Mouse (Mus musculus) retina, postnatal 1 day (tissue): ENCODE results near the gene Rnase9.
A peak's percentile ranks its signal among the peaks of the same experiment; 100 is the strongest.
"Not testable (repeated sequence)": the region's sequence is repeated elsewhere in the genome, so short reads cannot be mapped to it uniquely, and the experiment has no call there.

Experiments
- DNase-seq: peaks from one replicate; pipeline ENCODE4 v3.0.0-alpha.2; 2012

The Rnase9 gene

GRCm38 (mm10) chr14:51047846-51048245 lies 6.2 kb upstream of the Rnase9 start:
- no peak for DNase-seq

GRCm38 (mm10) chr14:51036214-51036613 lies 5.5 kb downstream of the Rnase9 start:
- no peak for DNase-seq

GRCm38 (mm10) chr14:51035206-51035605 lies 6.5 kb downstream of the Rnase9 start:
- DNase-seq: no peak

GRCm38 (mm10) chr14:51027387-51028155 lies 14.1 kb downstream of the Rnase9 start:
- no peak for DNase-seq

DNA sequence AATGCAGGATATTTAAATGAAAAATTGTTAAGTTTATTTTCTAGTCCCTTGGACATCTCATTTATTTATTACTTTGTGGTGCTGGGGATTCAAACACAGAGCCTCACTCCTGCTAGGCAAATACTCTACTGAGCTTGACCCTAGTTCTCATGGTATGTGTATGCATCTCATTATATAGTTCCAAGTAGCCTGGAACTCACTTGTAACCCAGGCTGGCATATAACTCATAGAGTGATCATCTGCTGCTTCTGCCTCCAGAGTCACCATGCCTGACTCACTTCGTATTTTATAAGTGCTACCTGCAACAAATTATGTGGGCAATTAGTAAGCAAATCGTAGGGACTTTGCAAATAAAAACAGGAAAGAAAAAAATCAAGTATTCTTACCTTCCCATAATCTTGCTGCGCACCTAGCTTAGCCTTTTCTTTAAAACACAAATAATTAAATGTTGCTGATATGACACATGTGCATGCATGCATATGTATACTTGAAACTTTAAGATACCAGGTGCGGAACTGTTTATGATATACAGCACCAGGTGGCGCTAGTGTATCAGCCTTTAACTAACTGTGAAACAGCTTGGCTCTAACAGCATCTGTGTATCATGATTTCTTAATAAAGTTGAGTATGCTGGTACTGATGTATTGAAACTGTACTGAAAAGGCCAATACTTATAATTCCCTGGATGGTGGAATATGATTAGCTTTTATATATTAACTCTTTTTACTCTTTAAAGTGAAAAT lies 15.1 kb downstream of the Rnase9 start:
- DNase-seq: peak; percentile 81

- peak; percentile 75 for DNase-seq
Observed at GRCm38 (mm10) chr14:51024820-51025219, 16.8 kb downstream of the Rnase9 start.

- no peak for DNase-seq
Observed at GRCm38 (mm10) chr14:51023457-51023856, 18.2 kb downstream of the Rnase9 start.

GRCm38 (mm10) chr14:51017256-51017655 lies 24.4 kb downstream of the Rnase9 start:
- DNase-seq: no peak

DNA sequence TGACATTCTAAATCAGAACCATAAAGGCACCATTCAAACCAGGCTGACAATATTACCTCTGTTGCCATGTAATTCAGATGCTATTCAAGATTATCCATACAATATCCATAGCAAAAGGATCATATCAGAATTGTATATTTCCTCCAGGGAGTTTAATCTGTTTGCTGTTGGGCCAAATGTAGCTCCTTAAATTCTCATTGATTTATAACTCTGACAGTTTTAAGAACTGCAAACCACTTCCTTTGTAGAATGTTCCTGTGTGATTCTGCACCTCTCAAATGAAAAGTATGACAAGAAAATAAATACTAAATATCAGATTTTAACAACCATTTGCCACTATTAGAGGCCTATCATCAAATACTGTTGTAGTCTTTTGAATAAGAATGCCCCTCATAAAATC lies 25.9 kb downstream of the Rnase9 start:
- no peak for DNase-seq

- not testable (repeated sequence) for DNase-seq
Observed at GRCm38 (mm10) chr14:51014724-51015123, 26.9 kb downstream of the Rnase9 start.

DNA sequence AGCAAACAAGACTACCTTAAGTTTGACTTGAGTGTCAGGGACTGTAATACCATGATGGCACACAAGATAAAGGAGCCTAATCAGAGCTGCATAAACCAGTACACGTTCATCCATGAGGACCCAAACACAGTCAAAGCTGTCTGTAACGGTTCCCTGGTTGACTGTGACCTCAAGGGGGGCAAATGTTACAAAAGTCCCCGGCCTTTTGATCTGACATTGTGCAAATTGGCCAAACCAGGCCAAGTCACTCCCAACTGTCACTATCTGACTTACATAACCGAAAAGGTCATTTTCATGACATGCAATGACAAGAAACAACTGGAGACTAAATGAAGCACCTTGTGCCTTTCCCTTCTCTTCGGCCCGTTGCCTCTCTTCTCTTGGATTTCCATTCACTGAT lies 32.1 kb downstream of the Rnase9 start:
- DNase-seq: no peak

DNA sequence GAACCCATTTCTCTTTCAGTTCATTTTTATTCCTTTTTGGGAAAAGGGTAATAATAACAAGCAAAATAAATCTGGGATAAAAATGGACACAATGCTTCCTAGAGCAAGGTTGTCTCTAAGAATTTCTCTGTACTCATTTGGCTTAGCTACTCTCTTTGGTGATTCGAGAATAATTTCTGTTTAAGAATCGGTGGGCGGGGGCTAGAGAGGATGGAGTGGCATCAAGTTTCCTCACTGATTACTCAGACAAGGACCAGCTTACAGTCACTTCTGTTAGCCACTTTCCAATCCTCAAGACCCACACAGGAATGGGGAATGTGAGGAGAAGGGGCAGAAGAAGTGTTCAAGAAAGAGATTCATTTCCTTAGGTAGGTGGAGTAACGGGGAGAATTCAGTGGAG lies 32.9 kb downstream of the Rnase9 start:
- DNase-seq: no peak

GRCm38 (mm10) chr14:51007914-51008713 lies 33.6 kb downstream of the Rnase9 start:
- no peak for DNase-seq

- no peak for DNase-seq
Observed at GRCm38 (mm10) chr14:51007152-51007801, 34.4 kb downstream of the Rnase9 start, which contains the start of gene Rnase10. TSS of gene Rnase10 (plus strand) at chr14:51007751.

DNA sequence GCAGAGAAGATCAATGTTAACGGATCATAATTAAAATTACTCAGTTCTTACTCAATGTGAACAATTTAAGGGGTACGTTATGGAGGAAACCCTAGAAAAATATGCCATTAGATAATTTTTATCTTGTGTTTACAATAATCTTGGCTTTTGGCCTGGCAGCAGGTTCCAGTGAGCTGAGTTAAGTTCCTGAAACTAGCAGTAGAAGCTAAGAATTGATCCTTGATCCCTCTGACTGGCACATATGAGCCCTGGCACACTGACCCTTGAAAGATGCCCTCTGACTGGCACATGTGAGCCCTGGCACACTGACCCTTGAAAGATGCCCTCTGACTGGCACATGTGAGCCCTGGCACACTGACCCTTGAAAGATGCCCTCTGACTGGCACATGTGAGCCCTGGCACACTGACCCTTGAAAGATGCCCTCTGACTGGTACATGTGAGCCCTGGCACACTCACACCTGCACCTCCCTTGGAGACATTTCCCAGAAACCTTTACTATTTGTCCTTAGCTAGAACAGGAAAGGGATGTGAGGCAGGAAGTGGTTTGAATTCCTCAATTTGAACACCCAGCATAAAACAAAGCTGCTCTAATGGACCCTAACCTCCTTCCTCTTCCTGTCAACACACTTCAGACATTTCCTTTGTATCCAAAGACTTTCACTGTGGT lies 43.5 kb downstream of the Rnase9 start:
- DNase-seq: no peak

DNA sequence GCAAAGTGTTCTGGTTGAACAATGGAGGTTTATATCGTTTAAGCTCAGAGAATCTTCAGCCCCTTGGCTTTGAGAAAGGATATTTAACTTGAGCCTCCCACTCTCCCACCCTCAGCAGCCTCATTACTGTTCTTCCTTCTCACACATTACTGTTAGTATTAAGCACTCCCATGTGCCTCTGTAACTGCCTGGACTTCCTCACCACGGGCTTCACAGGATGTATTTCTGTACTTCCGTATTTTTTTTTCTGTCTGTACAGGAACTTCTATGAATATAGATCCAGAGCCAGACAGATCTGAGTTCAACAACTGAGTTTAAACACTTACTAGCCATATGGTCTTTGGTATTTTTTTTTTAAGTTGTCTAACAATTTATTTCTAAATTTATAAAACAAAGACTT lies 44.6 kb downstream of the Rnase9 start:
- DNase-seq: no peak

DNA sequence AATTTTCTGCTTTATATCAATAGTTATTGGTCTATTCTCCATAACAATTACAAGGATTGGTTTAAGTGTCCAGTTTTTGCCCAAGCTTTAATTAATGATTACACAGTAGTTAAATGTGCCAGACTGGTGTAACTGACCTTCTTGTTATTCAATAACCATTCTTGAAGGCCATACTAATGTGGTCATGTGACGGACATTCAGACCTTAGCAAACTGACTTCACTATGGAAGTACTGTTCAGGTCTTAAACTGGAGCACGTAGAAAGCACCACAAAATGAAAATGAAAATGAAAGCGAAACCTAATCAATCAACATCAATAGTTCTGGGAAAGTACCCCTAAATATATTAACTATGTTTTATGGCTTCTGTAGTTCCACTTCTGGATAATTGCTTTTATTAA lies 50.6 kb downstream of the Rnase9 start:
- DNase-seq: no peak
